Mouse (Mus musculus) neural tube, embryonic 11.5 days (tissue): ENCODE data around the gene Clec16a. TPM values are rescaled to one million over a fixed set of nuclear protein-coding genes. Genes with fewer than 3 reads are reported as not detected.

Source experiments
- ATAC-seq: fragments of 200-750 bp; cut with Nextera tagmentation; 2 replicates; pipeline ENCODE4 v1.8.0; 2017; ENCODE audit warnings: moderate number of reproducible peaks, mild to moderate bottlenecking, moderate TSS enrichment, moderate library complexity; ENCODE audit not compliant: insufficient read depth, low FRiP score, low TSS enrichment
- DNase-seq: peaks from one replicate; pipeline ENCODE4 v3.0.0-alpha.2; 2015; ENCODE audit warnings: low spot score
- H3K27ac ChIP-seq: fragments of 300-500 bp; sonication (generic); 2 replicates; pipeline ENCODE4 v1.5.1; 2014; ENCODE audit warnings: low read depth, mild to moderate bottlenecking, low read length
- H3K27me3 ChIP-seq: fragments of 300-500 bp; sonication (generic); 2 replicates; pipeline ENCODE4 v1.6.1; 2014; ENCODE audit warnings: mild to moderate bottlenecking, low read length, mixed read lengths; ENCODE audit not compliant: control insufficient read depth, insufficient read depth
- H3K36me3 ChIP-seq: fragments of 300-500 bp; sonication (generic); 2 replicates; pipeline ENCODE4 v1.6.1; 2014; ENCODE audit warnings: mild to moderate bottlenecking, low read length, moderate library complexity, mixed read lengths; ENCODE audit not compliant: control insufficient read depth, insufficient read depth
- H3K4me1 ChIP-seq: fragments of 300-500 bp; sonication (generic); 2 replicates; pipeline ENCODE4 v1.6.1; 2014; ENCODE audit warnings: low read length, mixed read lengths; ENCODE audit not compliant: control insufficient read depth, insufficient read depth
- H3K4me2 ChIP-seq: fragments of 300-500 bp; sonication (generic); 2 replicates; pipeline ENCODE4 v1.6.1; 2014; ENCODE audit warnings: low read depth, mild to moderate bottlenecking, moderate library complexity
- H3K4me3 ChIP-seq: fragments of 300-500 bp; sonication (generic); 2 replicates; pipeline ENCODE4 v1.5.1; 2014; ENCODE audit warnings: low read depth, low read length
- H3K9ac ChIP-seq: fragments of 300-500 bp; sonication (generic); 2 replicates; pipeline ENCODE4 v1.6.1; 2014; ENCODE audit warnings: mild to moderate bottlenecking, low read length
- H3K9me3 ChIP-seq: fragments of 300-500 bp; sonication (generic); 2 replicates; pipeline ENCODE4 v1.6.1; 2016; ENCODE audit warnings: low read length; ENCODE audit not compliant: control insufficient read depth
- WGBS: fragments of 180-500 bp; shearing (Covaris S2); extraction: QIAGEN DNeasy Blood & Tissue Kit; methylation state at CpG from one replicate; pipeline ENCODE4 v1.1.7; 2014; 5-methylcytosine and 5-hydroxymethylcytosine counted together
- polyA plus RNA-seq: library from polyadenylated mRNA; unstranded; fragments of >200 nt; fragmentation: Nextera tagmentation; extraction: Ambion mirVana; gene quantifications from 2 replicates; pipeline ENCODE4 v1.2.1, GENCODE M21; 2014

Clec16a gene
- polyA plus RNA-seq, 1 experiment from 2014 or later, result 44.0 TPM

GRCm38 (mm10) chr16:10655926-10656325, 110.8 kb downstream of the Clec16a start:
- H3K27me3 ChIP-seq, result no peaks in the 10 kb centered on the region
- 71% methylated on average over 3 of the region's 3 CpGs for WGBS
- ATAC-seq, result no peak

GRCm38 (mm10) chr16:10656461-10656860, 111.3 kb downstream of the Clec16a start:
- ATAC-seq, result no peak
- Histone ChIP-seq H3K4me1 (no peaks in the 10 kb centered on the region), H3K4me2 (no peak overlapping the region), H3K9ac (no peak overlapping the region), H3K27me3 (no peaks in the 10 kb centered on the region), H3K36me3 (no peaks in the 10 kb centered on the region), H3K27ac (no peak overlapping the region), H3K4me3 (no peak overlapping the region), H3K9me3 (no peaks in the 10 kb centered on the region)
- WGBS, result 34% methylated on average over 2 of the region's 2 CpGs
- DNase-seq, result no peak

More at GRCm38 (mm10) chr16:10655926-10656325, 110.8 kb downstream of the Clec16a start:
- Histone ChIP-seq H3K9ac (no peak overlapping the region), H3K4me1 (no peaks in the 10 kb centered on the region), H3K27ac (no peak overlapping the region), H3K4me2 (no peak overlapping the region), H3K36me3 (no peaks in the 10 kb centered on the region), H3K9me3 (no peaks in the 10 kb centered on the region), H3K4me3 (no peak overlapping the region)
- no peak for DNase-seq

GRCm38 (mm10) chr16:10656939-10657338, 111.8 kb downstream of the Clec16a start:
- no peak overlapping the region for H3K4me3 ChIP-seq
- H3K36me3 ChIP-seq, result no peaks in the 10 kb centered on the region
- no peak overlapping the region for H3K27ac ChIP-seq
- no peaks in the 10 kb centered on the region for H3K9me3 ChIP-seq
- no peak for DNase-seq
- 64% methylated on average over 1 of the region's 1 CpGs for WGBS
- no peak for ATAC-seq
- no peaks in the 10 kb centered on the region for H3K4me1 ChIP-seq
- no peak overlapping the region for H3K9ac ChIP-seq
- H3K4me2 ChIP-seq, result no peak overlapping the region
- no peaks in the 10 kb centered on the region for H3K27me3 ChIP-seq

- H3K9ac ChIP-seq, result no peak overlapping the region
- H3K4me3 ChIP-seq, result no peak overlapping the region
- no peaks in the 10 kb centered on the region for H3K9me3 ChIP-seq
- H3K4me2 ChIP-seq, result no peak overlapping the region
- H3K4me1 ChIP-seq, result no peaks in the 10 kb centered on the region
- 90% methylated on average over 2 of the region's 2 CpGs for WGBS
- H3K36me3 ChIP-seq, result no peaks in the 10 kb centered on the region
- no peaks in the 10 kb centered on the region for H3K27me3 ChIP-seq
- H3K27ac ChIP-seq, result no peak overlapping the region
- ATAC-seq (no peak), DNase-seq (no peak)
Measured at GRCm38 (mm10) chr16:10659211-10659610, 114.1 kb downstream of the Clec16a start.

GRCm38 (mm10) chr16:10660526-10660925, 115.4 kb downstream of the Clec16a start:
- DNase-seq (no peak), ATAC-seq (no peak)

GRCm38 (mm10) chr16:10661385-10661784, 116.2 kb downstream of the Clec16a start:
- WGBS, result 71% methylated on average over 2 of the region's 2 CpGs
- no peaks in the 10 kb centered on the region for H3K36me3 ChIP-seq
- no peak for DNase-seq
- H3K9me3 ChIP-seq, result no peaks in the 10 kb centered on the region
- no peak for ATAC-seq
- H3K4me3 ChIP-seq, result no peak overlapping the region
- no peak overlapping the region for H3K4me2 ChIP-seq
- no peaks in the 10 kb centered on the region for H3K4me1 ChIP-seq
- no peaks in the 10 kb centered on the region for H3K27me3 ChIP-seq
- no peak overlapping the region for H3K27ac ChIP-seq
- H3K9ac ChIP-seq, result no peak overlapping the region

More at GRCm38 (mm10) chr16:10660526-10660925, 115.4 kb downstream of the Clec16a start:
- Histone ChIP-seq H3K9ac (no peak overlapping the region), H3K4me1 (no peaks in the 10 kb centered on the region), H3K27ac (no peak overlapping the region), H3K4me2 (no peak overlapping the region), H3K4me3 (no peak overlapping the region), H3K27me3 (no peaks in the 10 kb centered on the region), H3K36me3 (no peaks in the 10 kb centered on the region), H3K9me3 (no peaks in the 10 kb centered on the region)

GRCm38 (mm10) chr16:10663890-10664731, 119.0 kb downstream of the Clec16a start:
- ATAC-seq, result no peak
- no peaks in the 10 kb centered on the region; the same call in 1 of the 2 replicates for H3K4me1 ChIP-seq

GRCm38 (mm10) chr16:10664921-10665894, 120.1 kb downstream of the Clec16a start:
- no peak overlapping the region for H3K4me2 ChIP-seq
- H3K27me3 ChIP-seq, result no peaks in the 10 kb centered on the region
- DNase-seq (peak; percentile 29), ATAC-seq (no peak)
- 66% methylated on average over 12 of the region's 12 CpGs for WGBS
- no peaks in the 10 kb centered on the region; the same call in 1 of the 2 replicates for H3K4me1 ChIP-seq
- no peak overlapping the region for H3K27ac ChIP-seq
- H3K4me3 ChIP-seq, result no peak overlapping the region
- H3K9ac ChIP-seq, result no peak overlapping the region
- H3K36me3 ChIP-seq, result no peaks in the 10 kb centered on the region
- H3K9me3 ChIP-seq, result no peaks in the 10 kb centered on the region

More at GRCm38 (mm10) chr16:10663890-10664731, 119.0 kb downstream of the Clec16a start:
- H3K4me3 ChIP-seq, result no peak overlapping the region
- no peak overlapping the region for H3K4me2 ChIP-seq
- H3K36me3 ChIP-seq, result no peaks in the 10 kb centered on the region
- no peak overlapping the region for H3K27ac ChIP-seq
- H3K9me3 ChIP-seq, result no peaks in the 10 kb centered on the region
- H3K27me3 ChIP-seq, result no peaks in the 10 kb centered on the region
- H3K9ac ChIP-seq, result no peak overlapping the region
- 87% methylated on average over 12 of the region's 12 CpGs for WGBS
- no peak for DNase-seq
